Mouse (Mus musculus): ENCODE results near the gene Cbx5.

- TF ChIP-seq CTCF (IDR thresholded peaks at IDR 0.05; ENCODE audit: control insufficient read depth, insufficient read depth, low read length) = no peak
- no peak for TF ChIP-seq POLR2A (IDR thresholded peaks at IDR 0.05; ENCODE audit: borderline replicate concordance, control insufficient read depth, low read depth, low read length)
These were observed 25.2 kb upstream of the Cbx5 start for GRCm38 (mm10) chr15:103264794-103265193.

All from bone marrow, adult 2 months (tissue).